In genomic region chr3:62484340-62484739, GRCm38 (mm10) we compare ENCODE assay signal across 32 mouse cellular contexts.
"Had no signal": no experiment of that assay in that cellular context is flagged by ENCODE, and none has a peak within 500 bp of the region (broad histone marks: within the 10 kb centered on the region; RNA-seq: fewer than 3 reads in every experiment).

No protein-coding gene starts in this region.

- H3K4me1 ChIP-seq: limb, embryonic 10.5 days; limb, embryonic 12.5 days; limb, embryonic 13.5 days; limb, embryonic 15.5 days; liver, embryonic 12.5 days; liver, embryonic 13.5 days; liver, embryonic 15.5 days; lung, embryonic 15.5 days; megakaryocyte, embryonic 14.5 days; midbrain, embryonic 10.5 days; midbrain, embryonic 12.5 days; midbrain, embryonic 13.5 days; midbrain, embryonic 15.5 days; neural tube, embryonic 12.5 days had no signal

- DNase-seq: left cerebral cortex, postnatal 4 days; liver; liver, embryonic 13.5 days; liver, postnatal 0 days; lung, adult 18-20 months; lung, adult 2 months; lung, embryonic 14.5 days; lung, postnatal 10 days; lung, postnatal 14 days; lung, postnatal 36 days; lung, postnatal 4 days; midbrain, embryonic 14.5 days had no signal

- ATAC-seq: liver, embryonic 12.5 days; liver, postnatal 0 days; lung, postnatal 0 days; midbrain, embryonic 13.5 days; midbrain, embryonic 15.5 days; midbrain, embryonic 16.5 days had no signal

- H3K4me2 ChIP-seq: limb, embryonic 12.5 days; limb, embryonic 13.5 days; limb, embryonic 15.5 days; liver, embryonic 11.5 days; liver, embryonic 12.5 days; liver, embryonic 13.5 days; liver, embryonic 15.5 days; lung, embryonic 14.5 days; lung, embryonic 15.5 days; midbrain, embryonic 11.5 days; midbrain, embryonic 12.5 days; midbrain, embryonic 13.5 days; midbrain, embryonic 15.5 days; neural tube, embryonic 12.5 days had no signal

- H3K4me3 ChIP-seq: limb, embryonic 10.5 days; limb, embryonic 12.5 days; limb, embryonic 13.5 days; limb, embryonic 15.5 days; liver, embryonic 12.5 days; liver, embryonic 13.5 days; liver, embryonic 15.5 days; lung, embryonic 15.5 days; megakaryocyte, embryonic 14.5 days; midbrain, embryonic 10.5 days; midbrain, embryonic 12.5 days; midbrain, embryonic 13.5 days; midbrain, embryonic 15.5 days; myocyte; neural tube, embryonic 12.5 days had no signal

- H3K27ac ChIP-seq: limb, embryonic 10.5 days; limb, embryonic 12.5 days; limb, embryonic 13.5 days; limb, embryonic 15.5 days; liver, embryonic 12.5 days; liver, embryonic 13.5 days; liver, embryonic 14.5 days; liver, embryonic 15.5 days; lung, embryonic 15.5 days; macrophage; midbrain, embryonic 10.5 days; midbrain, embryonic 12.5 days; midbrain, embryonic 13.5 days; midbrain, embryonic 15.5 days; neural tube, embryonic 12.5 days had no signal

- H3K9me3 ChIP-seq: limb, embryonic 10.5 days; limb, embryonic 12.5 days; limb, embryonic 13.5 days; limb, embryonic 15.5 days; liver, embryonic 12.5 days; liver, embryonic 13.5 days; liver, embryonic 15.5 days; lung, embryonic 15.5 days; megakaryocyte, embryonic 14.5 days; midbrain, embryonic 10.5 days; midbrain, embryonic 12.5 days; midbrain, embryonic 13.5 days; midbrain, embryonic 15.5 days; neural tube, embryonic 12.5 days had no signal

- H3K9ac ChIP-seq: limb, embryonic 12.5 days; limb, embryonic 13.5 days; limb, embryonic 15.5 days; liver, embryonic 12.5 days; liver, embryonic 13.5 days; liver, embryonic 14.5 days; liver, embryonic 15.5 days; liver, postnatal 0 days; lung, embryonic 14.5 days; lung, embryonic 15.5 days; midbrain, embryonic 12.5 days; midbrain, embryonic 13.5 days; midbrain, embryonic 15.5 days; neural tube, embryonic 12.5 days had no signal

- H3K27me3 ChIP-seq: limb, embryonic 12.5 days; limb, embryonic 13.5 days; limb, embryonic 15.5 days; liver, embryonic 12.5 days; liver, embryonic 13.5 days; liver, embryonic 15.5 days; lung, embryonic 15.5 days; megakaryocyte, embryonic 14.5 days; midbrain, embryonic 12.5 days; midbrain, embryonic 13.5 days; midbrain, embryonic 15.5 days; neural tube, embryonic 12.5 days had no signal
